Mouse (Mus musculus) effector memory CD4-positive, alpha-beta T cell, adult 7 months (primary cell): Measurements from ENCODE around the gene Mrpl24. TPM values are rescaled to one million over a fixed set of nuclear protein-coding genes. Genes with fewer than 3 reads are reported as not detected.

Experiments used
- polyA plus RNA-seq: library from polyadenylated mRNA; unstranded; fragments of 100-300 nt; shearing (Covaris generic); gene quantifications from one replicate; pipeline ENCODE4 v1.2.1, GENCODE M21; 2017

Gene Mrpl24
- polyA plus RNA-seq, result 136 TPM

DNA sequence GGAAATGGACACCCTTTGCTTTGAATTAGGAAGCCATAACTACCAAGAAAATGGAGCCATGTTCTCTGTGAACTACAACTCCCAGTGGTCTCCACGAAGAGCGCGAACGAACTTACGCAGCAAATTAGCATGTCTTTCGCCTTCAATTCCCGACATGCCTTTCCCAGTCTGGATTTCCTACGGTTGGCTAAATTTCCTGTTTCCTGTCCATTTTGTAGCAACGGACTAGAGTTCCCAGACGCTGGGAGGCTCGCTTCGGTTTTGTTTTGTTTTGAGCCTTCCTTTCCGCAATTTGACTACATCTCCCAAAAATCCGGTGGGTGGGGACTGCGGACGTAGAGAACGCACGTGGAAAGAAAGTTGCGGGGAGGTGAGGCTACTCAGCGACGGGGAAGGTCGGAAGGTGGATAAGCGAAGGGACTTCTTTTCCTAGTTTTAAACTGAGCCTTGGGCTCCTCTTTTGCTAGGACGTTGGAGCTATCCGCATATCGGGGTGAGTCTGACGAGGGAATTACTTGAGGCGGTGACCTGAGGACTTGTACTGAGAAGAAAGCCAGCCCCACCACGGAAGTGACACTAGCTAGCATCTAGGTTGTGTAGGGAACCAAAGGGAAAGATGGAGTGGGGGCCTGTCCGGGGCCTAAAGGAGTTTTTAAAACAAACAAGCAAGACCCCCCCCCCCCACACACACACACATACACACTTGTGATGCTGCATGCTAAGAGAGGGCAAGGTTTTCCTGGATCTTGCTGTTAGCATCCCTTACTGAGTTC, at the start of gene Mrpl24:
Mrpl24 (plus strand) TSS at position 171 of the 773 bp plus-strand sequence.

DNA sequence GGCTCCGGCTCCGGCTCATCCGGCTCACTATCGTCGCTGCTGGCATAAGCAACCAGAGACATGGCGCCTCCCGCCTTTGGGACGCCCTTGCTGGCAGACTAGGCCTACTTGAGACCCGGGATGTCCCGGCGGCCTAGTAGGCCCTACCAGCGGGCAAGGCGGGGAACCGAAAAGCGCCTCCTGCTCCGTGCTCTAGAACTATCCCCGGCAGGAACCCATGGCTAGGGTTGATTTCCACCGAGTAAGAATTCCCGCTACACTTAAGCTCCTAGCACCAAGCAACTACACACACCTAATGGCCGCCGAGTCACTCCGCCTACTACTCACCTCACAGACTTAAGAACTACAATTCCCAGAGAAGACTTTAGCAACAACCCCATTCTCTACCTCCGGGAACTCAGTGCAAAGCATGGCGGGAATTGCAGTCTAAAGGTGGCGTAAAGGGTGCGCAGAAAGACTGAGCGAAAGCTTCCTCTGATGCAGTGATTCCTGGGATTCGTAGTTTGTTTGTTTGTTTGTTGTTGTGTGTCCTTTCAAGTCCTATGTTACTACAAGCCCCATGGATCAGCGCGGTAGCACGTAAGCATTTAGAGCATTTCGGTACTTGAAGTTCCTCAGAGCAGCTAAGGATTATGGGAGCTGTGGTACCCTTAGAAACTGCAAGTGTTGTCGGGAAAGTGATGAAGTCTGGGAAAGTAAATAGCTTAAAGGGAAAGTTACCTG, 33.9 kb upstream of the Mrpl24 start, which contains the start of gene Prcc:
Prcc (minus strand) TSS at position 328 of the 723 bp plus-strand sequence.

DNA sequence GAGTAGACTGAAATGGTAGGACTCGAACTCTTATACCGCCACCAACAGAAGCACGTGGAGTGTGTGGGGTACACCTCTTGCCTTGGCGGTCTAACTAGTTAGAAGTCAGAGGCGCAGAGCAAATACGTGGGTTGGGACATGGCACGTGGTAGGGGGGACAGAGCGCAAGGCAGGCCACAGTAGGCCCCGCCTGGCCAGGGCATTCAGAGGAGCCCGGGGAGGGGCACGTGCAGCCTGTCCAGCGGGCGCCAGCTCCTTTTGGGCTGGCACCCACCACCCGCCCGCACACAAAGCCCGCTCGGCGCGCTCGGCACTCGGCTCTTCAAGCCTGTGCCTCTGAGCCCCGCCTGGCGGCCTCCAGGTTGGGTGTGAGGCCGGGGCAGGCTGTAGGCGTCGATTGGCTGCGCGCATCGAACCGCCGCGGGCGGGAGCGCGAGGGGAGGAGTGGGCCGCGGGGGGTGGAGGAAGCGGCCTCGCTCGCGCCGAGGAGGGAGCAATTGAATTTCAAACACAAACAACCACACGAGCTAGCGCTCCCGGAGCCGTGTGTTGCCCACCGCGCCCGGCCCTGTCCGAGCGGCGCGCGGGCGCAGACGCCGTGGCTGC, 13.3 kb upstream of the Mrpl24 start, which contains the start of gene Hdgf:
Hdgf (plus strand) TSS at position 442 of the 606 bp plus-strand sequence.

DNA sequence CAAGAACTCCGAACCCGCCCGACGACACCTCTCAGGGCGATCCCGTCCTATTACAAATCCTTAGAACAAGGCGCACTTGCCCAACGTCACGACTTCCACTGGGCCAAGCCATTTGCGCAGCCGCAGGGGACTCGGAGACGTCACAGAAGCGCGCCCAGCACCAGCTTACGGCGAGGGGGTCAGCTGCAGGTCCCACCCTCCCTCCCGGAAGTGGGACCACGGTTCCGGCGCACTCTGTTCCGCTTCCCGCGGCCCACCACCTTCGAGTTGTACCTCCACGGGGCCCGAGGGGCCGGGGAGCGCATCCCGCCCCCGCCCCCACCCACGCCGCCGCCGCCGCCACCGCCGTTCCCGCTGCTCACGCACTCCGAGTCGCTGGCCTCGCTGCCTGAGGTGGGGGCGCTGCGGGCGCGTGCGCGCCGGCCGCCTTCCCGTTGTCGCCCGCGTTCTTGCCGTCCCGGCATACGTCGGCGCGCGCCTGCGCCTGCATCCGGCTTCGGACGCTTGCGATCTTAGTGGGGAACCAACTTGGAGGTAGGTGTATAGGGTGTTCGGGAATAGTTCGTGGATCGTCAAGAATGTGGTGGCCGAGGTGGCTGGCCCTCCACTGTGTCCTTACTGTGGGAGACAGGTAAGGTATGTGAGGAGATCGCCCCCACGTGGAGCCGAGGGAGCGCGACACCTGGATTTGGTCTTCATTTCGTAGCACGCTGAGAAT, 10.9 kb downstream of the Mrpl24 start, which contains the start of the genes Isg20l2 and Rrnad1:
Isg20l2 (plus strand) TSS at position 237 of the 718 bp plus-strand sequence.
Rrnad1 (minus strand) TSS at position 640 of the 718 bp plus-strand sequence.

DNA sequence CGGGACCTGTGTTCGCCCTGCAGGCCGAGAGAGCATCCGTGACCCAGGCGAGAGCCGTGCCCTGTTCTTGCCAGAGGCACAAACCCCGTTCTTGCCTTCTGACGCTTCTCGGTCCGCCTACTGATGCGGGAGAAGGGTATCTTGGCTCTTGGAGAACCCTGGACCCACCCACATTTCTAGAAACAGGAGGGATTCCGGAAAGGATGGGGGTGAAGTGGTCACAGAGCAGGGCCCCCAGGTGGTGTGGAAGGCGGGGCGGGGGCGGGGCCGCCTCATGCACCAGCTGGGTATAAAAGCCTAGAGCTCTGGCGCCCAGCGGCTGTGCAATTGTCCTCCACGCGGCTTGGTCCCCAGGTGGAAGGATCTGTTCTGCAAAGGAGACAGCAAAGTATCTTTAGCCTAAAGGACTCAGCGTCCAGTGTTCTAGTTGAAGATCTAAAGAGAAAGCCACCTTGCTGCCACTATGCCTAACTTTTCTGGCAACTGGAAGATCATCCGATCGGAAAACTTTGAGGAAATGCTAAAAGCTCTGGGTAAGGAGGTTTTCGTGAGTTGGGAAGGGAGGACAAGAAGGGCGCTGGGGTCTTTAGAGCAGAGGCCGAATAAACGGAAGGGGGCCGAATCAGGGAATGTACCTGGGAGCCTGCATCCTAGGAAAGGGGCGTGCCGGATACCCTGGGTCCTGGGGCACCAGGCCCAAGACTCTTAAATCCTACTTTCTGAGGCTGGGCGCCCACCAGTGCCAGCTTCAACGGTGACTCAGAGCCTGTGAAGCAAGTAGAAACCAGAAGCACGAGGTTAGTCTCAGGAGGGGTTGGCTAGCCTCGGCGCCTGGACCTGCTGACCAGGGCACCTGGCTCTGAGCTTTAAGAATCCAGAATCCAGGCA, 29.3 kb downstream of the Mrpl24 start, which contains the start of gene Crabp2:
Crabp2 (plus strand) TSS at position 289 of the 888 bp plus-strand sequence.

DNA sequence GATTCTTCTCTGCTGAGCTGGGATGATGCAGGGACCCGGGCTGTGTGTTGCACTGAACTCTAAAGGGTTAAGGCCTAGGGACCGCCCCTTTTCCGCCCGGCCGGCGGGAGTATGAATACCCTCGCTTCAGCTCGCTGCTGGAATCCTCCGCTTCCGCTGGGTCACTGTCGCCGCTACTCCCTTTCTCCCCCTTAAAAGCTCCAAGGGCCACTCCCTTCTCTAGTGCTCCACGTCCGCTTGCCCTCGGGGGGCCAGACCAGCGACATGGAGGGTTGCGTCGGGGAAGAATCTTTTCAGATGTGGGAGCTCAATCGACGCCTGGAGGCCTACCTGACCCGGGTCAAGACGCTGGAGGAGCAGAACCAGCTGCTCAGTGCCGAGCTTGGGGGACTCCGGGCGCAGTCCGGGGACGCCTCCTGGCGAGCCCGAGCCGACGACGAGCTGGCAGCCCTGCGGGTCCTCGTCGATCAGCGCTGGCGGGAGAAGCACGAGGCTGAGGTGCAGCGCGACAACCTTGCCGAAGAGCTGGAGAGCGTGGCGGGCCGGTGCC, 51.7 kb downstream of the Mrpl24 start, which contains the start of gene Nes:
Nes (plus strand) TSS at position 140 of the 550 bp plus-strand sequence.

Other genes starting within 250 kb of the Mrpl24 start
- not detected for gene Lrrc71, start 170.9 kb upstream of the Mrpl24 start, polyA plus RNA-seq
- gene Ntrk1, start 124.3 kb upstream of the Mrpl24 start, polyA plus RNA-seq, result not detected
- gene Insrr, start 122.6 kb upstream of the Mrpl24 start, polyA plus RNA-seq, result 0.37 TPM
- 32.0 TPM for gene Pear1, start 95.2 kb upstream of the Mrpl24 start, polyA plus RNA-seq
- gene Sh2d2a, start 72.8 kb upstream of the Mrpl24 start, polyA plus RNA-seq, result 505 TPM
- gene Prcc, start 33.9 kb upstream of the Mrpl24 start, polyA plus RNA-seq, result 11.7 TPM
- gene Hdgf, start 13.2 kb upstream of the Mrpl24 start, polyA plus RNA-seq, result 142 TPM
- 31.6 TPM for gene Isg20l2, start 10.8 kb downstream of the Mrpl24 start, polyA plus RNA-seq
- gene Rrnad1, start 11.2 kb downstream of the Mrpl24 start, polyA plus RNA-seq, result 17.3 TPM
- not detected for gene Crabp2, start 29.2 kb downstream of the Mrpl24 start, polyA plus RNA-seq
- gene Nes, start 51.6 kb downstream of the Mrpl24 start, polyA plus RNA-seq, result 0.37 TPM
- gene Bcan, start 80.7 kb downstream of the Mrpl24 start, polyA plus RNA-seq, result not detected
- gene Hapln2, start 108.1 kb downstream of the Mrpl24 start, polyA plus RNA-seq, result not detected
- gene Gpatch4, start 123.6 kb downstream of the Mrpl24 start, polyA plus RNA-seq, result 12.0 TPM
- 47.5 TPM for gene Naxe, start 139.0 kb downstream of the Mrpl24 start, polyA plus RNA-seq
- gene Ttc24, start 158.8 kb downstream of the Mrpl24 start, polyA plus RNA-seq, result not detected
- gene Iqgap3, start 162.5 kb downstream of the Mrpl24 start, polyA plus RNA-seq, result 0.30 TPM
- 168 TPM for gene Mef2d, start 222.9 kb downstream of the Mrpl24 start, polyA plus RNA-seq